Mouse (Mus musculus): ENCODE data around the gene Asgr1. TPM values are rescaled to one million over a fixed set of nuclear protein-coding genes. Genes with fewer than 3 reads are reported as not detected.

Asgr1 gene
- polyA plus RNA-seq, 1 experiment from 2014 or later, result 0.19 TPM

- peaks cover 66% of the 10 kb centered on the region for H3K4me1 ChIP-seq (replicated peaks)
- H3K9me3 ChIP-seq (replicated peaks), result no peaks in the 10 kb centered on the region
- peak overlapping the region; percentile 69 for H3K4me2 ChIP-seq
- 0 out of 2 replicates have a peak overlapping the region, but pooled peaks have one; percentile 22 for H3K27ac ChIP-seq (ENCODE audit: poor library complexity, severe bottlenecking)
- peak overlapping the region; percentile 29; the same call in 1 of the 2 replicates for H3K9ac ChIP-seq
- WGBS, result under 1% methylated on average over 18 of the region's 19 CpGs
- H3K4me3 ChIP-seq, result peak overlapping the region; percentile 39
- peak; percentile 66 for ATAC-seq (ENCODE audit: insufficient number of reproducible peaks, low FRiP score)
- peaks cover 11% of the 10 kb centered on the region for H3K36me3 ChIP-seq
- no peaks in the 10 kb centered on the region for H3K27me3 ChIP-seq (replicated peaks)
Observed at GRCm38 (mm10) chr11:70026689-70027088, 27.2 kb upstream of the Asgr1 start.

- H3K36me3 ChIP-seq, result peaks cover 18% of the 10 kb centered on the region
- H3K27ac ChIP-seq (ENCODE audit: poor library complexity, severe bottlenecking), result 0 out of 2 replicates have a peak overlapping the region, but pooled peaks have one; percentile 18
- H3K27me3 ChIP-seq (replicated peaks), result no peaks in the 10 kb centered on the region
- H3K4me2 ChIP-seq, result peak overlapping the region; percentile 69
- H3K4me3 ChIP-seq, result peak overlapping the region; percentile 39; the same call in 1 of the 2 replicates
- H3K4me1 ChIP-seq (replicated peaks), result peaks cover 65% of the 10 kb centered on the region
- WGBS, result 40% methylated on average over 9 of the region's 9 CpGs
- no peak overlapping the region for H3K9ac ChIP-seq
- no peak for ATAC-seq (ENCODE audit: insufficient number of reproducible peaks, low FRiP score)
- H3K9me3 ChIP-seq (replicated peaks), result no peaks in the 10 kb centered on the region
Observed at GRCm38 (mm10) chr11:70027397-70027796, 26.5 kb upstream of the Asgr1 start.

DNA sequence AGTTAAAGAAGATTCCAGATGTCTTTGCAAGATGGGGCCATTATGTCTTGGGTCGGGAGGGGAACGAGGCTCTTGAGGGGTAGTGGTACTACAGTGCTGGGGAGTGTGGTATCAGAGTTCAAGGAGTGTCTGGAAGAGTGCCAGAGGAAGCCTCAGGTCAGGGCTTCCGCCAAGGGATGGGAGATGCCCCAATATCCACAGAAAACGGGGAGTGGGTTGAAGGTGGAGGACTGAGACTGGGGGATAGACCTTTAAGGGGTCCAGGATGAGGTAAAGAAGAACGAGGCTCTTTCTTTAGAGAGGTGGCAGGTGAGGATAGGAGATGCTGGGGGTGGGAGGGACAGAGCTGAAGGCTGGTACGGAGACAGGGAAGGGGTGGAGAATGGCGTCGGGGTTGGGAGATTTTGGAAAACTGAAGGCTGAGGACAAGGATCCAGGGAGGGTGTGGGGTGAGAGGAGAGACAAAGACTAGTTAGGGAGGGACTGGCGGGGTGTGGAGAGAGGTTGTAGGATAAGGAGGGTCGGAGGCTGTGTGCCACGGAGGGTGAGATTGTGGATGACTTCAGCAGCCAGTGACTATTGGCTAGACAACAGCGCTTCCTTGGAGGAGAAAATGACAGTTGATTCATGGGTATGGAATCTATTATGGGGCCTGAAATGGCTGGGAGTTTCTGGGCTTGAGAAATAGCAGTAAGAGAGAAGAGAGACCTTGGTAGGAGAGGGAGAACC, 25.3 kb upstream of the Asgr1 start:
- Histone ChIP-seq H3K9me3 (replicated peaks) (no peaks in the 10 kb centered on the region), H3K27me3 (replicated peaks) (no peaks in the 10 kb centered on the region), H3K36me3 (peaks cover 26% of the 10 kb centered on the region), H3K4me1 (replicated peaks) (peaks cover 60% of the 10 kb centered on the region), H3K4me2 (peak overlapping the region; percentile 69), H3K9ac (peak overlapping the region; percentile 22; the same call in 1 of the 2 replicates), H3K4me3 (peak overlapping the region; percentile 25), H3K27ac (ENCODE audit: poor library complexity, severe bottlenecking) (peak overlapping the region; percentile 77)
- 23% methylated on average over 12 of the region's 12 CpGs for WGBS
- ATAC-seq (ENCODE audit: insufficient number of reproducible peaks, low FRiP score), result no peak

DNA sequence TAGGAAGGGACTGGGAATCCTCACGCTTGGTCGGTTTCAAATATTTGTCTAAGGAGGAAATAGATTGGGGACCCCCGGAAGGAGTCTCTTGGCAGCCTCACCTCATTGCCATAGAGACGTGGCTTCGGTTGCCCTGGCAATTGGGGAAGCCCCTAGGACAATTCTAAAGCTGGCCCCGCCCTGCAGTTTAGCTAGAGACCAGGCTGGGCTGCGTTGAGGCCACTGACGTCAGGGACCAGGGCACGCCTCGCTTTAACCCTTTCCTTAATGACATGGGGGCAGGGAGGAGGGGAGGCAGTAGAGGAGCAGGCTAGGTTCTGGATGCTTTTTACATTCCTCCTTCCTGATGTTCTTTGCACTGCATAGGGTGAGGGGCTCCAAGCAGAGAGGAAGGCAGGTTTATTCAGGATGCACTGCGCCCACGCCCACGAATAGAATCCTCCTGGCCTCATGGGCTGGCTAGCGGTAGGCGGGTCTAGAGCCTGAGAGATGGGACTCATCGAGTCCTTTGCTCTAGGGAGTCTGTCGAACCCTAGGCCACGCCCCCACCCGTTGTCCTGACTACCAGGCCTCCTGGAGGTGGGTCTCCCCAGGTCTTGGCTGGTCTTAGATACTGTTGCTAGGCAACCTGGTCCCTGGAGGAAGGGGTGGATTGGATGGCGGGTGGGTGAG, 24.6 kb upstream of the Asgr1 start:
- Histone ChIP-seq H3K4me3 (peak overlapping the region; percentile 25), H3K36me3 (peaks cover 29% of the 10 kb centered on the region), H3K27ac (ENCODE audit: poor library complexity, severe bottlenecking) (peak overlapping the region; percentile 77), H3K9ac (peak overlapping the region; percentile 25; the same call in 1 of the 2 replicates), H3K4me1 (replicated peaks) (peaks cover 53% of the 10 kb centered on the region), H3K27me3 (replicated peaks) (no peaks in the 10 kb centered on the region), H3K4me2 (peak overlapping the region; percentile 69), H3K9me3 (replicated peaks) (no peaks in the 10 kb centered on the region)
- WGBS, result 1% methylated on average over 20 of the region's 20 CpGs
- ATAC-seq (ENCODE audit: insufficient number of reproducible peaks, low FRiP score), result peak; percentile 75

- no peak overlapping the region for H3K27ac ChIP-seq (ENCODE audit: poor library complexity, severe bottlenecking)
- H3K4me1 ChIP-seq (replicated peaks), result peaks cover 50% of the 10 kb centered on the region
Observed at GRCm38 (mm10) chr11:70029829-70030550, 23.9 kb upstream of the Asgr1 start.

DNA sequence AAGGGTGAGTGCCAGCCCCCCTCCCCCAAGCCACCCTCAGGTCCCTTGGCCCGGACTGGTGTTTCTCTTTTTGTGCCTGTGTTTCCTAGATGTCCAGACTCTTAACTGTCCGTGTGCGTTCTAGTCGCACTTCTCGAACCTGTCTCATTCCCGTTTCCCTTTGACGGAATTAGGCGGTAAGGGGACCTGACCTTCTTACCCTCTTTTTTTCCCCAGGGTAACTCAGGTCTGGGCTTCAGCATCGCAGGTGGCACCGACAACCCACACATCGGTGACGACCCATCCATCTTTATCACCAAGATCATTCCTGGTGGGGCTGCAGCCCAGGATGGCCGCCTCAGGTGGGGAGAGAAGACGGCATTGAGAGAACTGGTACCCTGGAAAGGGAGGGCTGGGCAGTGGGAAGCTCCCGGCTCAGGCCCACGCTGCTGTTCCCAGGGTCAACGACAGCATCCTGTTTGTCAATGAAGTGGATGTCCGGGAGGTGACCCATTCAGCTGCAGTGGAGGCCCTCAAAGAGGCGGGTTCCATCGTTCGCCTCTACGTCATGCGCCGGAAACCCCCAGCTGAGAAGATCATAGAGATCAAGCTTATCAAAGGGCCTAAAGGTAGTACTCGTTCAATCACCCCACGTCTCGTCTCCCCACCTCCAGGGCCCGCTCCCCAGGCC, 23.1 kb upstream of the Asgr1 start:
- H3K4me3 ChIP-seq, result no peak overlapping the region
- peaks cover 29% of the 10 kb centered on the region for H3K36me3 ChIP-seq
- no peak for ATAC-seq (ENCODE audit: insufficient number of reproducible peaks, low FRiP score)
- no peak overlapping the region for H3K27ac ChIP-seq (ENCODE audit: poor library complexity, severe bottlenecking)
- WGBS, result 91% methylated on average over 28 of the region's 28 CpGs
- H3K4me1 ChIP-seq (replicated peaks), result peaks cover 46% of the 10 kb centered on the region
- no peaks in the 10 kb centered on the region for H3K27me3 ChIP-seq (replicated peaks)
- H3K9ac ChIP-seq, result no peak overlapping the region
- no peak overlapping the region for H3K4me2 ChIP-seq
- no peaks in the 10 kb centered on the region for H3K9me3 ChIP-seq (replicated peaks)

More at GRCm38 (mm10) chr11:70029829-70030550, 23.9 kb upstream of the Asgr1 start:
- H3K36me3 ChIP-seq, result peaks cover 29% of the 10 kb centered on the region
- ATAC-seq (ENCODE audit: insufficient number of reproducible peaks, low FRiP score), result peak; percentile 24; the same call in 1 of the 2 replicates
- H3K9me3 ChIP-seq (replicated peaks), result no peaks in the 10 kb centered on the region
- 53% methylated on average over 11 of the region's 11 CpGs for WGBS
- peak overlapping the region; percentile 69 for H3K4me2 ChIP-seq
- H3K27me3 ChIP-seq (replicated peaks), result no peaks in the 10 kb centered on the region
- H3K9ac ChIP-seq, result peak overlapping the region; percentile 25; the same call in 1 of the 2 replicates
- peak overlapping the region; percentile 25; the same call in 1 of the 2 replicates for H3K4me3 ChIP-seq

DNA sequence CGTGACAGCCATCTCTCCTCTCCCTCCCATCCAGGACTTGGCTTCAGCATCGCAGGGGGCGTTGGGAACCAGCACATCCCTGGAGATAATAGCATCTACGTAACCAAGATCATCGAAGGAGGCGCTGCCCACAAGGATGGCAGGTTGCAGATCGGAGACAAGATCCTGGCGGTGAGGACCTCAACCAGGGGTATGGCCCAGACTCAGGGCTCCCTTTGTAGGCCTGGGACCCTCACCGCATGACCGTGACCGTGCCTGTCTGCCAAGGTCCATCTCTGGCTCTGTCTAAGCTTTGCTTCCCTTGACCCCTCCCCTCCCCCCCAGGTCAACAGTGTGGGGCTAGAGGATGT, 22.6 kb upstream of the Asgr1 start:
- Histone ChIP-seq H3K4me1 (replicated peaks) (peaks cover 41% of the 10 kb centered on the region), H3K27ac (ENCODE audit: poor library complexity, severe bottlenecking) (no peak overlapping the region), H3K27me3 (replicated peaks) (no peaks in the 10 kb centered on the region), H3K9ac (no peak overlapping the region), H3K9me3 (replicated peaks) (no peaks in the 10 kb centered on the region), H3K36me3 (peaks cover 29% of the 10 kb centered on the region), H3K4me3 (no peak overlapping the region), H3K4me2 (no peak overlapping the region)
- no peak for ATAC-seq (ENCODE audit: insufficient number of reproducible peaks, low FRiP score)
- 95% methylated on average over 11 of the region's 11 CpGs for WGBS

DNA sequence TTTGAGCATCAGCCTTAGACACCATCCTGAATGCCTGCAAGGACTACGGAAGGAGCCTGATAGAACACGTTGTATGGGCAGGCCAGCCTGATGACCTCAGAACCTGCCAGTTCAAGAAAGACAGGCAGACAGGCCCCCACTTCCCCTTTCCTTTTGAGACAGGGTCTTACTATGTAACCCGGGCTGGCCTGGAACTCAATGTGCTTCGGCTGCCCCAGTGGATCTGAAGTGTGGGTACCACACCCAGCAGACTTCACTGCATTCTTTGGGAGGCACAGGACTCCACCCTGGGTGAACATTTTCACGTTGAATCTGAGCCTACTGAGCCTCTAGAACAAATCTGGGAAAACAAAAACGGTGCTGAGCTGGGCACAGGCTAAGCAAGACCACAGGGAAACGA, 15.7 kb upstream of the Asgr1 start:
- H3K4me3 ChIP-seq, result no peak overlapping the region
- H3K27ac ChIP-seq (ENCODE audit: poor library complexity, severe bottlenecking), result no peak overlapping the region
- H3K9ac ChIP-seq, result no peak overlapping the region
- no peaks in the 10 kb centered on the region for H3K9me3 ChIP-seq (replicated peaks)
- no peaks in the 10 kb centered on the region for H3K27me3 ChIP-seq (replicated peaks)
- 77% methylated on average over 7 of the region's 7 CpGs for WGBS
- H3K36me3 ChIP-seq, result peaks cover 57% of the 10 kb centered on the region
- H3K4me1 ChIP-seq (replicated peaks), result no peaks in the 10 kb centered on the region
- no peak overlapping the region for H3K4me2 ChIP-seq
- no peak for ATAC-seq (ENCODE audit: insufficient number of reproducible peaks, low FRiP score)

DNA sequence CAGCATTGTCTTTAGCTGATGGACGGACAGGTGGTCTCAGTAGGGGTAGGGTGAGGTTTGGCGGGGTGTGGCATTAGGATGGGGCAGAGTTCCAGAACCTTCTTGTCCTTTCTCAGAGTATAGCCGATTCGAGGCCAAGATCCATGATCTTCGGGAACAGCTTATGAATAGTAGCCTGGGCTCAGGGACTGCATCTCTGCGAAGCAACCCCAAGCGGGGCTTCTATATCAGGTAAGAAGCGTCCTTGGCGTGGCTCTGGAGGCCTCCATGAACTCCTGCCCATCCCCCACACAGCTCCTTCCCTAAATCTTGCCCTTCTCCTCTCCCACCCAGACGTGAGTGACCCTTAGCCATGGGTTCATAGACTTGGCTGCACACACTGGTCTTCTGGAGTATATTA, 14.3 kb upstream of the Asgr1 start:
- 89% methylated on average over 10 of the region's 10 CpGs for WGBS
- no peak overlapping the region for H3K4me3 ChIP-seq
- no peak overlapping the region for H3K27ac ChIP-seq (ENCODE audit: poor library complexity, severe bottlenecking)
- H3K27me3 ChIP-seq (replicated peaks), result no peaks in the 10 kb centered on the region
- no peaks in the 10 kb centered on the region for H3K4me1 ChIP-seq (replicated peaks)
- ATAC-seq (ENCODE audit: insufficient number of reproducible peaks, low FRiP score), result no peak
- no peaks in the 10 kb centered on the region for H3K9me3 ChIP-seq (replicated peaks)
- H3K4me2 ChIP-seq, result no peak overlapping the region
- H3K36me3 ChIP-seq, result peaks cover 67% of the 10 kb centered on the region
- no peak overlapping the region for H3K9ac ChIP-seq

DNA sequence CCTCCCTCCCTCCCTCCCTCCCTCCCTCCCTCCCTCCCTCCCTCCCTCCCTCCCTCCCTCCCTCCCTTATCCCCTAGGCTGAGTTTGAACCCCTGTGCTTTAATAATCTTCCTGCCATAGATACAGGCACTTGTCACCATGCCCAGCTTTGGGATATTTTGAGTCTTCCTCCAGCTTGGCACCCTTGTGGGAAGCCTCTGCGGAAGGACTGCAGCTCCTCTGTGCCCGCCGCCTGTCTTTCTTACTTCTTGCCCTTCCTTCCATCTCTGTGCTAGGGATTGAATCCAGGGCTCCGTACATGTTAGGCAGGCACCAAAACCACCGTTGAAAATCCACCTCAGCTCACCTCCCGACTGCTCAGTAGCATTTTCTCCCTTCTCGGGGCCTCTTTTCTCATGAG, 13.7 kb upstream of the Asgr1 start:
- WGBS, result 81% methylated on average over 7 of the region's 7 CpGs
- Histone ChIP-seq H3K9ac (no peak overlapping the region), H3K27ac (ENCODE audit: poor library complexity, severe bottlenecking) (no peak overlapping the region), H3K4me2 (no peak overlapping the region), H3K27me3 (replicated peaks) (no peaks in the 10 kb centered on the region), H3K36me3 (peaks cover 71% of the 10 kb centered on the region), H3K9me3 (replicated peaks) (no peaks in the 10 kb centered on the region), H3K4me1 (replicated peaks) (no peaks in the 10 kb centered on the region), H3K4me3 (no peak overlapping the region)
- no peak for ATAC-seq (ENCODE audit: insufficient number of reproducible peaks, low FRiP score)
